Mouse (Mus musculus): ENCODE measurements around the gene Galnt2. TPM values are rescaled to one million over a fixed set of nuclear protein-coding genes. Genes with fewer than 3 reads are reported as not detected.

The Galnt2 gene
- polyA plus RNA-seq, 1 experiment from 2014 or later = 43.7 TPM

DNA sequence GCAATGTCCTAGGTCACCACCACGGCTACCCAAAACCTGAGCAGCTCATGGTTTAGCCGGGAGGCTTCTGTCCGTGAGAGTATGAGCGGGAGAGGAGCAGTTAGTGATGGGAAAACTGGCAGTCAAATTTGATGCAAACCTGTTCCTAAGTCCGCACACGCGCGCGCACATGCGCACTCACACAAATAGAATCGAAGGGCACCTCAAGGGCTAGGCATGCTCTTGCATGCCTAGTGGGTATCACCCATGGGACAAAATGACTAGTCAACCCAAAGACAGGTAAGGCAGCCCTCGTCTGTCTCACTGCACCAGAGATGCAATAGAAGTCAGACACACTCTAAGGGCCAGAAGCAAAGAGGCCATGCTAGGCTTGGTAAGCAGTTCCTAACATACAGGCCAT is 145.2 kb downstream of the Galnt2 start:
- Histone ChIP-seq H3K36me3 (no peaks in the 10 kb centered on the region), H3K4me1 (no peaks in the 10 kb centered on the region), H3K27ac (no peak overlapping the region), H3K4me3 (no peak overlapping the region), H3K9me3 (replicated peaks) (no peaks in the 10 kb centered on the region), H3K27me3 (ENCODE audit: low read depth, poor library complexity, severe bottlenecking) (no peaks in the 10 kb centered on the region)
- no peak for DNase-seq (ENCODE audit: low spot score)
- WGBS = 95% methylated on average over 12 of the region's 12 CpGs

DNA sequence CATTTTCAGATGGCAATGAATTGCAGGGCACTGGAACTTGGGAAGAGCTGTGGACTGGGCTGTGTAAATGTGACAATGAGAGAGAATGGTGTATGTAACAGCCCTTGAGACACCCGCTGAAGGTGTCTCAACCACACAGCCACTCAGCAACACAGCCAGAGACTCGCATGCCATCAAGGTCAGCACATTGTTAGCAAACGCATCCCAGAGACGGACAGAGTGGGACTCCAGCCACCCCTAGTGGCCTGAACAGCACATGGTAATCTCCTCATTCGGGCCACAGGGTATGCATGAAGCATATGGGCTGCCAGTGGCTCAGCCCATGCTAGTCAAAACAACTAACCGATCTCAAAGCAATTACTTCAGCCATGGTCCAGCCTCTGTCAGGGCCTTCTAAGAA is 148.1 kb downstream of the Galnt2 start:
- no peaks in the 10 kb centered on the region for H3K36me3 ChIP-seq

DNA sequence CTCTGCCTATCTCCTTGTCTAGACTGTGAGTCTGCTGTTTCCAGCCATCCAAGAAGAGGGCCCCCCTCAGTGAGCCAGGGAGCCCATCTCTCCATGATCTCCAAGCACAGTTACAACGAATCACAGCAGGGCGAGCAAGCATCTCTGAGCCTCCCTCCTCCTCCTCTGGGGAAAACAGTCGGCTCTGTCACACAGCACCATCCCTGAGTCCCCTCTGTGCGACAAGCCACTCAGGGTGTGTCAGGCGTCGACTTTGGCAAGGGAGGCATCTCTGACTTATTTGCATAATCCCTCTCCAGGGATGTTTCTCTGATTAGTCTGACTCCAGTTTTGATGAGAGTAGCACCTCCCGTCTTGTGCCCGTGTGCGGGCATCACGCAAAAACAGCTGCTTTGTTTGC is 151.0 kb downstream of the Galnt2 start:
- Histone ChIP-seq H3K36me3 (no peaks in the 10 kb centered on the region), H3K4me3 (no peak overlapping the region), H3K27ac (no peak overlapping the region), H3K9me3 (replicated peaks) (no peaks in the 10 kb centered on the region), H3K27me3 (ENCODE audit: low read depth, poor library complexity, severe bottlenecking) (no peaks in the 10 kb centered on the region), H3K4me1 (no peaks in the 10 kb centered on the region)
- 75% methylated on average over 10 of the region's 10 CpGs for WGBS
- DNase-seq (ENCODE audit: low spot score) = no peak

More for the DNA sequence above, 148.1 kb downstream of the Galnt2 start:
- Histone ChIP-seq H3K9me3 (replicated peaks) (no peaks in the 10 kb centered on the region), H3K27ac (no peak overlapping the region), H3K27me3 (ENCODE audit: low read depth, poor library complexity, severe bottlenecking) (no peaks in the 10 kb centered on the region), H3K4me1 (no peaks in the 10 kb centered on the region), H3K4me3 (no peak overlapping the region)
- 77% methylated on average over 6 of the region's 6 CpGs for WGBS
- no peak for DNase-seq (ENCODE audit: low spot score)

DNA sequence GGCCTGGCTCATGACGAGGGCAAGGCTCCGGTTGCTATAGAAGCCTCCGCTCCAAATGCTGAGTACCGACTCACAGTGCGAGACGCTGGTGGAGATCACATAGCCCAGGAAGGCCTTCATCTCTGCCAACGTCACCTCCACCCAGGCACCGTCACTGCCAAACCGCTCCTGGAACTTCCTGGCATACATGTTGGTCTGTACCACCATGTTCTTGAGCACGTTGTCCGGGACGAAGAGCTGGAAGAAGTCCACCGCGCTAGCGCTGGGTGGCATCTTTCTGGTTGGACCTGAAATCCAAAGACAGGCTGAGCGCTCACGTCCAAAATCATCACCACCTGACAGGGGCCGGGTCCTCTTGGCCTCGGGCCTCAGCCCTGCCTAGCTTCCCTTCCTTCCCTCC is 153.1 kb downstream of the Galnt2 start:
- Histone ChIP-seq H3K36me3 (no peaks in the 10 kb centered on the region), H3K27me3 (ENCODE audit: low read depth, poor library complexity, severe bottlenecking) (no peaks in the 10 kb centered on the region)

DNA sequence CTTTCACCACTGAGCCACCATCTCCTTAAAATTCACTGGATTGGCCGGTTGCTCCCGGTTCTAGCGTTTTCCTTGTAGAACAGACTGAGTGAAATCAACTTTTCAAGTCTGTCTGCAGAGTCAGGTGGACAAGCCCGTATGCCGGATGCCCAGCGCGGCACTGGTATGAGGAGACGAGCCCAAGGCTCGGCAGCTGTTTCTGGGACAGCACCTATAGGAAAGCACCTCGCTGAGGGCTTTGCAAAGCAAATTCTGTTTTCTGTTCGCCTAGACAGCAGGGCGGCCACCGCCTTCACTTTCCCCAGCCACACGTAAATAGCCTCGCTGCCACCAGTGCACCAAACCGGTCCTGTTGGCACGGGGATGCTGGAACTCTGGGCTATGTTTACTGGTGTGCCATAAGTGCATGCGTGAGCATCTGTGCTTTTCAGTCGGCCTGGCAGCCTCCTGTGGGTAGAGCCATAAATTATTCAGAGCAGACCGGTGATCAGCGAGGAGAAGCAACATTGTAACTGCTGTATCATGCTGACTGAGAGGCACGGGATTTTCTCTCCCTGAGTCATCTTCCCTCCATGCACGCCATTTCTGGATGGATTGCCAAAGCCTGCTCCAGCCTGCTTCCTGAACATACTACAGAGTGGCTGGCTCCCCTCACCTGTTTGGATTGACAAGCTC is 155.2 kb downstream of the Galnt2 start:
- H3K36me3 ChIP-seq = no peaks in the 10 kb centered on the region
- 83% methylated on average over 23 of the region's 23 CpGs for WGBS
- H3K27me3 ChIP-seq (ENCODE audit: low read depth, poor library complexity, severe bottlenecking) = no peaks in the 10 kb centered on the region
- H3K9me3 ChIP-seq (replicated peaks) = no peaks in the 10 kb centered on the region
- DNase-seq (ENCODE audit: low spot score) = no peak
- no peak overlapping the region for H3K4me3 ChIP-seq
- no peak overlapping the region for H3K27ac ChIP-seq
- H3K4me1 ChIP-seq = no peaks in the 10 kb centered on the region

More for the DNA sequence above, 153.1 kb downstream of the Galnt2 start:
- Histone ChIP-seq H3K27ac (no peak overlapping the region), H3K9me3 (replicated peaks) (no peaks in the 10 kb centered on the region), H3K4me1 (no peaks in the 10 kb centered on the region), H3K4me3 (no peak overlapping the region)
- WGBS = 94% methylated on average over 19 of the region's 19 CpGs
- DNase-seq (ENCODE audit: low spot score) = no peak

DNA sequence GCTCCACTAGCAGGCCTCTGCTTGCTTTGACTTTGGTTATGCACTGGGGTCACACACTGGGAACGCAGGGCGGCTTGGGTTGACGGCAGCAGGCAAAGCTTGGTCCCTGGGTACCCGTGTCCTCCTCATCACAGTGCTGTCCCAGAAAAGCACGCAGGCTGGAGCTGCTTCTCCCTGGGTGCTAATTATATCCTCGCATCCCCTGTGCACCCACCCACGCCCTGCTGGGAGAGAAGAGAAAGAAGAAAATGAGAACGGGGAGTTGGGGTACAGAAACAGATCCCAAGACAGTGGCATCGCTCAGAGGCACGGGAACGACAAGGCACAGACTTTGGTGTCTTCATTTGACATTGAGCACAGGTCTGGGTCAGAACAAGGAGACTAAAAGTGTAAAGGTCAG is 158.3 kb downstream of the Galnt2 start:
- H3K27me3 ChIP-seq (ENCODE audit: low read depth, poor library complexity, severe bottlenecking) = no peaks in the 10 kb centered on the region
- 90% methylated on average over 11 of the region's 11 CpGs for WGBS
- H3K9me3 ChIP-seq (replicated peaks) = no peaks in the 10 kb centered on the region
- H3K36me3 ChIP-seq = no peaks in the 10 kb centered on the region
- no peak overlapping the region for H3K27ac ChIP-seq
- no peak for DNase-seq (ENCODE audit: low spot score)
- no peaks in the 10 kb centered on the region for H3K4me1 ChIP-seq
- H3K4me3 ChIP-seq = no peak overlapping the region

DNA sequence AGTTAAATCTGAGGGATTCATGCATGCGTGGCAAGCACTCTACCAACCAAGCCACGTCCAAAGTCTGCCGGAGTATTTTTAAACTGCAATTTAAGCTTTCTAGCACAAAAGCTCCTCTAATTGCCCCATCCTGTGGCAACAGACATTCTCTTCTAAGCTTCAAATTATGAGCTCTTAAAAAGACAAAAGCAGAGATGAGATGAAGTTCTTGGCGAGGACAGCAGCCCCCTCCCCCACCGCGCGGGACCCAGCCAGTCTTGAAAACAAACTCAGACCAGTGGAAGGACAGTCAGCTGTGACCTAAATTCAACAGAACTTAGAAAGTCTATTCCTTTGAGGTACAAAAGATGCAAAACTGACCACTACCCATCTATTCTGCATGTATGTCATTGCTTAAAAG is 160.0 kb downstream of the Galnt2 start:
- no peaks in the 10 kb centered on the region for H3K27me3 ChIP-seq (ENCODE audit: low read depth, poor library complexity, severe bottlenecking)
- H3K4me1 ChIP-seq = no peaks in the 10 kb centered on the region
- H3K9me3 ChIP-seq (replicated peaks) = no peaks in the 10 kb centered on the region
- 88% methylated on average over 7 of the region's 7 CpGs for WGBS
- no peak for DNase-seq (ENCODE audit: low spot score)
- H3K4me3 ChIP-seq = no peak overlapping the region
- no peak overlapping the region for H3K27ac ChIP-seq
- H3K36me3 ChIP-seq = no peaks in the 10 kb centered on the region

DNA sequence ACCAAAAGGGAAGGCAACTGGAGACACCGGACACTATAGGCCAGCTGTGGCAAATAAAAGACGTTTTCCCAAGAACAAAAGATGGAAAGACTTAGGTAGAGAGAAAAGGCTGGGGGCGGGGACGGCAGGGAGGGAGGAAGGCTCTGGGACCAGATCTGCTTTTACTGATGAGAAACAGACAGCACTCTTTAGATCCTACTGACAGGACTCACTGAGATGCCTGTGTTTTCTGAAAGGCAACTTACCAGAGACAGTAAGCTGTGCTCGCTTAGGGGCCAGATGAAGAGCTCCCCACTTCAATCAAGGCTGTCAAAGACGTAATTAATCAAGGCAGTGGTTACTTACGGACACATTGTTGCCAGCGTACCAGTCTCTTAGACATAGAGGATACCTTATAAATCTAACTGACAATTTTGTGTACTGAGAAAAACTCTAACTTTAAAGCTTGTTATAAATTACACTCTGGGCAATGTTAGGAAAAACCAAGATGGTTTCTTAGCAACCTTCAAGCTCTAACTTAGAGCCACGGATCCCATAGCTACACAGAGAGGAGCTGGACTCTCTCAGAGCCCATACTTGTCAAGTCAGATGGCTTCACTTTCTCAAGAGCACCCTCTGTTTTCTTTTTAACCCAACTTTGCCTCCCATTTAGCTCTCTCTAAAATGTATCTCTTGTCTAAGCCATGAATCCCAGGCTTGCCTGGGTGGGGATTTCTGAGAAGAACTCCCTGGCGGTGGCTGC is 161.3 kb downstream of the Galnt2 start:
- WGBS = 49% methylated on average over 10 of the region's 10 CpGs
- no peak for DNase-seq (ENCODE audit: low spot score)

DNA sequence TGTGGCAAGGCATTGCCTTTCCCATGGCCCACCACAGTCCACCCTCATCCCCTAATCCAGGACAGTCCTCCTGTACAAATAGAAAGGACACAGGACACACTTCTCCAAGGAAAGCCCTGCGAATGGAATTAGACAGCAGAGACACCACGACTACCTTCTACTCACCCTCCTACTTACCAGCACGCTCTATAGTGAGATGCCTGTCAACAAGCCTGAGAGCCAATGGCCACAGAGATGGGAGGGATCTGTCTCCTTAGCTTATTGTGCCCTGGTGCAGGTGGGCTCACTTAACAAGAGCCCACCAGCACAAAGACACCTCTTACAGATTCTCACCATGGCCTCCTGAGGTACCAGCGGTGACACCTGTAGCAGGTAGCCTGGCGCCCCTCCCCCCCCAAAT is 161.8 kb downstream of the Galnt2 start:
- Histone ChIP-seq H3K9me3 (replicated peaks) (no peaks in the 10 kb centered on the region), H3K36me3 (no peaks in the 10 kb centered on the region), H3K27ac (no peak overlapping the region), H3K27me3 (ENCODE audit: low read depth, poor library complexity, severe bottlenecking) (no peaks in the 10 kb centered on the region), H3K4me3 (no peak overlapping the region), H3K4me1 (no peaks in the 10 kb centered on the region)
- DNase-seq (ENCODE audit: low spot score) = no peak
- WGBS = 83% methylated on average over 5 of the region's 5 CpGs

More for the DNA sequence above, 161.3 kb downstream of the Galnt2 start:
- Histone ChIP-seq H3K27me3 (ENCODE audit: low read depth, poor library complexity, severe bottlenecking) (no peaks in the 10 kb centered on the region), H3K36me3 (no peaks in the 10 kb centered on the region), H3K4me3 (no peak overlapping the region), H3K27ac (no peak overlapping the region), H3K4me1 (no peaks in the 10 kb centered on the region), H3K9me3 (replicated peaks) (no peaks in the 10 kb centered on the region)

DNA sequence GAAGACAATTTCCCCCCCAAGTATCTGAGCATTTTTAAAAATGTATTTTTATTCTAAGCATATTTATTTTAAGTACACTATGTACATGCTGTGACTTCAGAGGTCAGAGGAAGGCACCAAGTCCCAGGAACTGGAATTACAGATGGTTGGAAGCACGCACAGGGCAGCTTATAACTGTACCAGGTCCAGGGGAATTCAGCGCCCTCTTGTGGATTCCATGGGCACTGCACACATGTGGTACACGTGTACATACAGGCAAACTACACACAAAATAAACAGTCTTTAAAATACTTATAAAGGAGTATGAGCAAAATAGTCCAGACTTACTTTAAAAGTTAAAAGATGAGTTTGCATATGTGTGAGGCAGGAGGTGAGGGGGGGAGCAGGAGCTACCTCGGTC is 162.7 kb downstream of the Galnt2 start:
- 81% methylated on average over 4 of the region's 4 CpGs for WGBS
- no peaks in the 10 kb centered on the region for H3K36me3 ChIP-seq
- no peak for DNase-seq (ENCODE audit: low spot score)
- H3K9me3 ChIP-seq (replicated peaks) = no peaks in the 10 kb centered on the region
- no peak overlapping the region for H3K4me3 ChIP-seq
- no peaks in the 10 kb centered on the region for H3K27me3 ChIP-seq (ENCODE audit: low read depth, poor library complexity, severe bottlenecking)
- H3K27ac ChIP-seq = no peak overlapping the region
- no peaks in the 10 kb centered on the region for H3K4me1 ChIP-seq

DNA sequence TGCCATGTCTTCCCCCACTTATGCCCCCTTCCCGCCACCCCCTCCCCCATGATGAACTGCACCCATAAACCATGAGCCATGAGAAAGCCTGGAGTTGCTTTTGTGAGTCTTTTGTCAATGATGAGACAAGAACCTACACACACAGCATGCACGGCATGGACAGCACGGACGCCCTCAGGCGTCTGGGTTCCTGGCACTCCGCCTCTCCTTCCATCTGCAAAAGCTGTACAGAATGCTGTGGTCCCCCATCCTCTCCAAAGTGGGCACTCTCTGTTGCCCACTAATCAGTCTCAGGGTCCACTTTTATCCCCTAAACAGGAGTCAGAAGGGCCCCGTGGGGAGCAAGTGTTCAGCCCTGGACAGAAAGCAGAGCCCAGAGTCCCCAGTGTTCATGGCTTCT is 163.8 kb downstream of the Galnt2 start:
- Histone ChIP-seq H3K36me3 (no peaks in the 10 kb centered on the region), H3K9me3 (replicated peaks) (no peaks in the 10 kb centered on the region), H3K27ac (no peak overlapping the region), H3K4me1 (no peaks in the 10 kb centered on the region), H3K27me3 (ENCODE audit: low read depth, poor library complexity, severe bottlenecking) (no peaks in the 10 kb centered on the region), H3K4me3 (no peak overlapping the region)
- WGBS = 89% methylated on average over 7 of the region's 7 CpGs
- DNase-seq (ENCODE audit: low spot score) = no peak
